Mouse (Mus musculus) brain, embryonic 18.5 days (tissue): ENCODE results near the gene Phtf2.
"Not testable (repeated sequence)": the region's sequence is repeated elsewhere in the genome, so short reads cannot be mapped to it uniquely, and the experiment has no call there.

ENCODE experiments used
- DNase-seq: peaks from one replicate; pipeline ENCODE4 v3.0.0-alpha.2; 2012; ENCODE audit warnings: low read depth, low spot score

Gene Phtf2

DNA sequence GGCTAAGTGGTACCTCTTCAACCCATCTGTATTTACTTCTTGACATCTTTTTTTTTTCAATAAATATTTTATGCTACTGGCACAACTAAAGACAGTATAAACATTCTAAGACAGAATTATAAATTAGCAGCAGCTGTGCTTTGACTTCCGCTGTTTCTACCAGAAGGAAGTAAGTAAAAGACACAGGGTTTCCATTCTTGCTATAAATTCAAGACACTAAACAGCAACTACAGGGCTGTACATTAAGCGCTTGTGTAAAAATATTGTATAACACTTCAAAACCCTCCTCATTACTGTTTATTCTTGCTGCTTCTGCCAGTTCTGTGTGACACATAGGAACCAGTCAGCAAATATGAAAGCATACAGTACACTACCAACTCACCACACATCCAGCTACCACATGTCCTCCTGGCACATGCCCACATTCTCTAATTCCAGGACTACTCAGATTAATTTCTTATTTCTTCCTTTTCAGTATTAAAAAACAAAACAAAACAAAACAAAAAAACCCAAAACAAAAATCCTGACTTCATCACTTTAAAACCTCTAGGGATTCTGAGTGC, 16.6 kb downstream of the Phtf2 start:
- DNase-seq: no peak

DNA sequence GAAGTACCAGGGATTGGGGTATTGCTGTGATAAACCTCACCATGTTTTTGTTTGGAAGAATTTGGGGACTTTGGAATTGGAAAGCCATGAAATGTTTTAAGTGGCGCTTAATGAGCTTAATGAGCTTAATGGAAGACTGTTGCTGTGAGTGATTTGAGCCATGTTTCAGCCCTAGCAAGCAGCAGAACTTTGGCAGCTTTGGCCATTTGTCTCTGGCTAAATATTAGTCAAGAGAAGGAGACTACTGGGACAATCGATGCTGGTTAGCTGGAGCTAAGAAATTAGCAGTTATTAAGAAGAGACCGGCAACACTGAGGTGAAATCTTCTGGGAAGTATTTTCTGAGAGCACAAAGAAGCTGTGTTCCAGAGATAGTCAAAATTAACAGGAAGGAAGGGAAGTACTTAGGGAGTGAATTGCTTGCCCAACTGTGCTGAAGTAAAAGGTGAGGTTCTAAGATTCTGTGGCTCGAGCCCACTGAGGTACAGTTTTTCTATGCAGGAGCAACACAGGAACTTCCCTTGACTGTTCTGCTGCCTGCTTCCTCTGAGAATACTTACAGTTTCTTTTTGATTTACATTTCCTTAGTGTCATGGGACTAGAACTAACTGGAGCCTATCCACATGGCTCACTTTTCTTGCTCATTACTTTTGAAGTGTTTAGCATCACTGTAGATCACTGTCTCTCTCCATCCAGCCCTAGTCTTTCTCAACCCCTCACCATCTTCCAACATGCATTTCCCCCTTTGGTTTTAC, 17.5 kb downstream of the Phtf2 start:
- no peak for DNase-seq

- DNase-seq: no peak
Measured at GRCm38 (mm10) chr5:20861901-20862300, 20.0 kb downstream of the Phtf2 start.

GRCm38 (mm10) chr5:20860565-20860964, 21.4 kb downstream of the Phtf2 start:
- no peak for DNase-seq

- no peak for DNase-seq
Measured at GRCm38 (mm10) chr5:20858404-20858803, 23.5 kb downstream of the Phtf2 start.

DNA sequence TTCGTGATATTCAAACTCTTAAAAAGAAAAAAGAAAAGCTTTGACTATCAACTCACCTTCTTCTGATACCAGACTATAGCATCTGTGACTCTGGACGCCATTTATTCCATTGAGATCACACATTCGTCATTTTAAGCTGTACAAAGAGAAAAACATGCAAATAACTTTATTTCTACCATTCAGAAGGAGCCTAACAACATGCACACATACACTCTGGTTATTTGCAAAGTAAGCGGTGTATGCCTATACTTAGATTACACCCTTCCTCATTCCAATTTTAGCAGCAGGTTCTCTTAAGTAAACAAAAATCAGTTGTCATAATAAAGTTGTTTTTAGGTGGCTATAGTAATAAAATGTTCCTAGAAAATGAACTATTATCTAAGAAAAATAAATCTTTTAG, 26.9 kb downstream of the Phtf2 start:
- no peak for DNase-seq

- no peak for DNase-seq
Measured at GRCm38 (mm10) chr5:20847010-20847409, 34.9 kb downstream of the Phtf2 start.

DNA sequence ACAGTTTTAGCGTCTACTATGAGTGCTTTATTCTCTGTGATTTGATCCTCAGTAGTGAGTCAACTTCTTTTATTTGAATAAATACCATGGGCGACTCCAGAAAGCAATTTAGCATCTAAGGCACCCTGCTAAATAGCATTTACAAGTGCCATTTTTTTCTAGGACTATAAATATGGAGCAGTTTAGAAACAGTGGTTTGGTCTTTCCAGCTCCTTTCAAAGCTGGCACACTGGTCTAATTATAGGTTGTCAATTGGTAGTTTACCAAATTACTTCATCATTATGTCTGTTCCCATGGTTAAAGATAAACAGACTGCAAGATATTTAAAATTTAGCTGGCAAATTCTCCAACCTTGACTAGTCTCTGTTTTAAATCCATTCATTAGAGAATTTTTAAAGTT, 38.1 kb downstream of the Phtf2 start:
- DNase-seq: peak; percentile 16

- no peak for DNase-seq
Measured at GRCm38 (mm10) chr5:20843405-20843804, 38.5 kb downstream of the Phtf2 start.

DNA sequence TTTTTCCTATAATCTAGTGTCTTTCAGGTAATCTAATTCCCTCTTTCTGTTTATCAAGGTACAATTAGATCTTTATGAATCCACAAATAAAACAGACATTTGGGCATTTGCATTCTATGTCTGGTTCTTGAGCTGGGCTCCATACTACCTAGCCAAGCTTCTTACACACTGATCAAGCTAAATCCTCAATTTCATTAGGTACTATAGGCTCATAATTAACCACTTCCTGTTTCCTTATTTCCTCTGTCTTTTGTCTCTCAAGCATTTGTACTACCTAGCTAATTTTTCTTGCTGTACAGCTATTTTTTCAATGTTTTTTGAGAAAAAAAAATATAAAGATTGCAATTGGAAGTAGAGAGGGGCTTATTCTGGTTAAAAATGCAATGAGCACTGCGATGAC, 44.8 kb downstream of the Phtf2 start:
- DNase-seq: no peak

GRCm38 (mm10) chr5:20834399-20834798, 47.5 kb downstream of the Phtf2 start:
- no peak for DNase-seq

- no peak for DNase-seq
Measured at GRCm38 (mm10) chr5:20831433-20831832, 50.5 kb downstream of the Phtf2 start.

GRCm38 (mm10) chr5:20830717-20831116, 51.2 kb downstream of the Phtf2 start:
- no peak for DNase-seq

DNA sequence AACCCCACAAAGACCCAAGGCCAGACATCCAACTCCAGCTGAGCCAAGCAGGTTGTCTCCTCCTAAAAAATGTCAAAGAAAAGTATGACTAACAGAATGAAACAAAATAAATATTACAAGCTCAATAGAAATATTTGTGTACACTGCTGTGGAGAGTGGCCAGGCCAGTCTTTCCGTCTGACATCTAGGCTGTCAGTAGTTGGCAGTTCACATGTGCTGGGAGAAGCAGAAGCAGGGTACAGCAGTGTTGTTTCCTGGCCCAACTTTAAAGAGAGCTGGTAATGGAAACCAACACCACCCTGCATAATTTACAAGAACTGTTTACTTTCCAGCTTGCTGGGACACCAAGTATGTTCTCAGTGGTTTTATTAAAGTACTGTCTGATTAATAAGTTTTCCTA, 60.3 kb downstream of the Phtf2 start:
- DNase-seq: no peak

DNA sequence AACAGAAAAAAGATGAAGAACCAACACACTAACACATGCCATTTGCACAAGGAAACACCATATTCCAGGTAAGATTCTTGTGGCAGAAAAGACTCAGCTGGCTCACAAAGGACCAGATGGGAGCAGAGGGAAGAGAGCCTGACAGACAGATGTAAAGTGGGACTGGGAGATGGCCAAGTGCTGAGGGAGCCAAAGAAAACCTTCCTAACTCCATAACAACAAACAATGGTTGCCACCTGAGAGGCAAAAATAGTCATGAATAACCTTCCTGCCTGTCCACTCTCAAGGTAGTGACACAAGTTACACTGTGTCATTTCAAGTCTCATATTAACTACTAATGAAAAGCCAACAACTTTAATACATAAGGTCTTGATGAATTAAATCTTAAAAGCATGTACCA, 60.8 kb downstream of the Phtf2 start:
- no peak for DNase-seq

DNA sequence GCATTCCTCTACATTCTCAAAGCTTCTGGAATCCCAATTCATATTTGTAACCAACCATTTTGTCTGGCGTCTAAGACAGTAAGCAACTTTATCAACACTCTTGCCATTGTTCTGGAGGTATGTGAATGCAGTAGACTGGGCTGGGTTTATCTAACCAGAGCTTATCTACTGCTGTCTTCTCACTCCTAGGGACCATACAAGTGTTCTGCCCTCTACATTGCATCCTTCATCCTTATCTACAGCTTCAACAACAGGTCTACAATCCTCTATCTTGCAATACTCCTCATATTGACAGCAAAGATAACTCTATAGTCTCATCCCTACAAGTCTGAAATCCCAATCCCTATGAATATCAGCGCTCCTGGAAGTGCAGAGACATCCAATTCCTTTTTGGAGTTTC, 66.8 kb downstream of the Phtf2 start:
- no peak for DNase-seq

DNA sequence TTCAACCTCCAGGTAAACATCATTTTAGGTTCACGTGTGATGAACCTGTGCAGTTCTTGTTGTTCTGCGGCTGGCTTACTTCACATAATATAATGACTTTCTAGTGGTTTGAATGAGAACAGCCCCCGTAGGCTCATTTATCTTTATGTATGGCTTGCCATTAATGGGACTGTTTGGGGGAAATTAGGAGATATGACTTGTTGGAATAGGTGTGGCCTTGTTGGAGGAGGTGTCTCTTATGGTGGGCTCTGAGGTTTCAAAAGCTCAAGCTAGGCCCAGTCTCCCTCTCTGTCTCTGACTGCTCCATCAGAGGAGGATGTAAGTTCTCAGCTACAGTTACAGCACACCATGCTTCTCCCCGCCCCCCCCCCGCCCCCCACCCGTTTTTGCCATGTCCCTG, 71.5 kb downstream of the Phtf2 start:
- no peak for DNase-seq

GRCm38 (mm10) chr5:20795932-20796331, 86.0 kb downstream of the Phtf2 start:
- DNase-seq: no peak

DNA sequence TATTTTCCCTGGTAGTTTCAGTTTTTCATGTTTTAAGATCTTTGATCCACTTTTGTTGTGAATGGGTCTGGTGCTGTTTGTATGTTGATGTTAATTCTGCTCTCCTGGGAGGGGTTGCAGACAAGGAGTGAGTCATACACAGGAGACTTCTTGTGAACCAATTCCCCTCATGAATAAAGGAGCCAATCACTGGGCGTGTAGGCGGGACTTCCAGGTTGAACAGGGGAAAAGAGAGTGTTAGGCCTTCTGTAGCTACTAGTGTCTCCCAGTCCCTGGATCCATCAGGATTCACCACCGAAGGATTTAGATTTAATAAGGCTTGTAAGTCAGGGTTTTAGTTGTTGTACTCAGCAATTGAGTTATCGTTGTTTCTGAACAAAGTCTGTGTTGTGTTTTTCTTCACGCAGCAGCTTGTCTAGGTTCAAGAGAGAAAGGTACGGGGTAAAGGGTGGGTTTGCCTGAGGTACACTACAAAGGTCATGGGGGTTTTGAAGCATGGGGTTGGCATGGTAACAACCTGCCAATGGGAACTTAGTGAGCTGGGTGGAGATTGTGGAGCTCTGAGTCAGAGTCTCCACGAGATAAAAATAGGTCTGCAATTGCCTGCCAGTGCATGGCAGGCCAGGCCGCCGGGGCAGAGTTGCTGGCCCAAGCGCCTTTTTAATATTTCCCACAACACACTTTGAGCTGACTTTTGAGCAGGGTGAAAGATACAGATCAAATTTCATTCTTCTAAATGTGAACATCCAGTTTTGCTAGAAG, 90.0 kb downstream of the Phtf2 start:
- DNase-seq: no peak

GRCm38 (mm10) chr5:20786471-20786870, 95.5 kb downstream of the Phtf2 start:
- DNase-seq: not testable (repeated sequence)

- no peak for DNase-seq
Measured at GRCm38 (mm10) chr5:20781116-20781515, 100.8 kb downstream of the Phtf2 start.

- DNase-seq: no peak
Measured at GRCm38 (mm10) chr5:20779191-20779590, 102.7 kb downstream of the Phtf2 start.
